Mouse (Mus musculus) limb, embryonic 14.5 days (tissue): Measurements from ENCODE around the gene Chrna4. TPM values are rescaled to one million over a fixed set of nuclear protein-coding genes. Genes with fewer than 3 reads are reported as not detected.

Experiments
- ATAC-seq: fragments of 200-750 bp; cut with Nextera tagmentation; 2 replicates; pipeline ENCODE4 v1.8.0; 2017; ENCODE audit warnings: low read depth, moderate number of reproducible peaks, moderate TSS enrichment; ENCODE audit not compliant: low FRiP score
- DNase-seq: peaks from one replicate; pipeline ENCODE4 v3.0.0-alpha.2; 2015; ENCODE audit warnings: low spot score
- H3K27ac ChIP-seq: fragments of 300-500 bp; sonication (generic); replicated peaks from 2 replicates; pipeline ENCODE4 v1.5.1; 2014; ENCODE audit warnings: low read depth, mild to moderate bottlenecking, low read length, moderate library complexity, mixed read lengths
- H3K27me3 ChIP-seq: fragments of 300-500 bp; sonication (generic); 2 replicates; pipeline ENCODE4 v1.6.1; 2014; ENCODE audit warnings: low read length, mixed read lengths; ENCODE audit not compliant: control insufficient read depth, insufficient read depth
- H3K36me3 ChIP-seq: fragments of 300-500 bp; sonication (generic); 2 replicates; pipeline ENCODE4 v1.6.1; 2014; ENCODE audit warnings: mild to moderate bottlenecking, low read length, moderate library complexity, mixed read lengths; ENCODE audit not compliant: control insufficient read depth, insufficient read depth
- H3K4me1 ChIP-seq: fragments of 300-500 bp; sonication (generic); 2 replicates; pipeline ENCODE4 v1.6.1; 2014; ENCODE audit warnings: antibody characterized with exemption, low read length, mixed read lengths; ENCODE audit not compliant: control insufficient read depth, insufficient read depth
- H3K4me2 ChIP-seq: fragments of 300-500 bp; sonication (generic); replicated peaks from 2 replicates; pipeline ENCODE4 v1.6.1; 2014; ENCODE audit warnings: low read depth, mild to moderate bottlenecking, low read length, moderate library complexity; ENCODE audit not compliant: severe bottlenecking
- H3K4me3 ChIP-seq: fragments of 300-500 bp; sonication (generic); replicated peaks from 2 replicates; pipeline ENCODE4 v1.5.1; 2014; ENCODE audit warnings: low read length
- H3K9ac ChIP-seq: fragments of 300-500 bp; sonication (generic); 2 replicates; pipeline ENCODE4 v1.6.1; 2014; ENCODE audit warnings: mild to moderate bottlenecking, low read depth, low read length, moderate library complexity; ENCODE audit not compliant: severe bottlenecking
- H3K9me3 ChIP-seq: fragments of 300-500 bp; sonication (generic); 2 replicates; pipeline ENCODE4 v1.6.1; 2016; ENCODE audit warnings: low read length; ENCODE audit not compliant: control insufficient read depth
- POLR2A ChIP-seq: fragments of 200-500 bp; IDR thresholded peaks from 2 replicates; pipeline ENCODE4 v1.8.0; 2012; ENCODE audit warnings: inconsistent platforms, mild to moderate bottlenecking, moderate library complexity, borderline replicate concordance; ENCODE audit not compliant: insufficient read depth, insufficient read length; ENCODE audit errors: extremely low read depth
- WGBS: fragments of 180-500 bp; shearing (Covaris S2); extraction: QIAGEN DNeasy Blood & Tissue Kit; methylation state at CpG from one replicate; pipeline ENCODE4 v1.1.7; 2014; 5-methylcytosine and 5-hydroxymethylcytosine counted together
- polyA plus RNA-seq, 2 experiments: library from polyadenylated mRNA; depleted of rRNA in 1 of 2; stranded (reverse) in 1 of 2; unstranded in 1 of 2; fragments of >200 nt; fragmentation: Nextera tagmentation in 1 of 2; extraction: Ambion mirVana in 1 of 2; gene quantifications; 2 replicates each; pipeline versions ENCODE4 v1.2.1 to v1.2.3; 2012 to 2014

The Chrna4 gene
- polyA plus RNA-seq, 2 experiments, result 1.9 to 2.7 TPM

- 68% methylated on average over 2 of the region's 2 CpGs for WGBS
- ATAC-seq, result no peak
Observed at GRCm38 (mm10) chr2:180986449-180986848, 56.9 kb downstream of the Chrna4 start, which contains the start of gene Col20a1. Gene Col20a1, plus strand, starts transcription at chr2:180986535.

GRCm38 (mm10) chr2:180985635-180986034 lies 57.7 kb downstream of the Chrna4 start:
- H3K4me1 ChIP-seq, result no peaks in the 10 kb centered on the region
- H3K27ac ChIP-seq, result no peak overlapping the region
- H3K9ac ChIP-seq, result no peak overlapping the region
- DNase-seq (no peak), ATAC-seq (no peak)
- 88% methylated on average over 2 of the region's 2 CpGs for WGBS
- no peaks in the 10 kb centered on the region for H3K27me3 ChIP-seq
- no peak for TF ChIP-seq POLR2A
- H3K36me3 ChIP-seq, result peaks cover 29% of the 10 kb centered on the region
- no peaks in the 10 kb centered on the region for H3K9me3 ChIP-seq
- H3K4me3 ChIP-seq, result no peak overlapping the region
- no peak overlapping the region for H3K4me2 ChIP-seq

More at GRCm38 (mm10) chr2:180986449-180986848, 56.9 kb downstream of the Chrna4 start, which contains the start of gene Col20a1:
- no peak for TF ChIP-seq POLR2A
- Histone ChIP-seq H3K4me2 (no peak within 1 kb of the TSS), H3K4me3 (no peak within 1 kb of the TSS), H3K9ac (no peak within 1 kb of the TSS), H3K27me3 (no peaks in the 10 kb centered on the region), H3K4me1 (no peaks in the 10 kb centered on the region), H3K9me3 (no peaks in the 10 kb centered on the region), H3K36me3 (peaks cover 21% of the 10 kb centered on the region), H3K27ac (no peak within 1 kb of the TSS)
- DNase-seq, result no peak

GRCm38 (mm10) chr2:180981133-180981532 lies 62.2 kb downstream of the Chrna4 start:
- no peak overlapping the region for H3K27ac ChIP-seq
- DNase-seq (no peak), ATAC-seq (no peak)
- TF ChIP-seq POLR2A, result no peak
- H3K4me3 ChIP-seq, result no peak overlapping the region
- H3K4me2 ChIP-seq, result no peak overlapping the region
- H3K4me1 ChIP-seq, result no peaks in the 10 kb centered on the region
- peaks cover 74% of the 10 kb centered on the region for H3K36me3 ChIP-seq
- WGBS, result 85% methylated on average over 6 of the region's 6 CpGs
- H3K27me3 ChIP-seq, result no peaks in the 10 kb centered on the region
- no peak overlapping the region for H3K9ac ChIP-seq
- H3K9me3 ChIP-seq, result no peaks in the 10 kb centered on the region

Other genes with a start within 250 kb of the Chrna4 start
- 66.3 and 85.7 TPM in 2 replicates for gene Ythdf1, start 122.6 kb downstream of the Chrna4 start, polyA plus RNA-seq (2012; rRNA removed)
- 65.7 and 67.6 TPM in 2 replicates for gene Ythdf1, start 122.6 kb downstream of the Chrna4 start, polyA plus RNA-seq (2014; fragmentation: Nextera tagmentation; extraction: Ambion mirVana)
- not detected in 2 replicates for gene Birc7, start 114.5 kb downstream of the Chrna4 start, polyA plus RNA-seq (2012; rRNA removed)
- not detected in 2 replicates for gene Birc7, start 114.5 kb downstream of the Chrna4 start, polyA plus RNA-seq (2014; fragmentation: Nextera tagmentation; extraction: Ambion mirVana)
- gene Nkain4, start 88.8 kb downstream of the Chrna4 start, polyA plus RNA-seq (2012; rRNA removed), result 9.2 and 11.2 TPM in 2 replicates
- 12.9 and 13.4 TPM in 2 replicates for gene Nkain4, start 88.8 kb downstream of the Chrna4 start, polyA plus RNA-seq (2014; fragmentation: Nextera tagmentation; extraction: Ambion mirVana)
- 161 and 169 TPM in 2 replicates for gene Arfgap1, start 76.3 kb downstream of the Chrna4 start, polyA plus RNA-seq (2012; rRNA removed)
- gene Arfgap1, start 76.3 kb downstream of the Chrna4 start, polyA plus RNA-seq (2014; fragmentation: Nextera tagmentation; extraction: Ambion mirVana), result 102 and 105 TPM in 2 replicates
- 5.7 and 6.1 TPM in 2 replicates for gene Col20a1, start 57.0 kb downstream of the Chrna4 start, polyA plus RNA-seq (2012; rRNA removed)
- gene Col20a1, start 57.0 kb downstream of the Chrna4 start, polyA plus RNA-seq (2014; fragmentation: Nextera tagmentation; extraction: Ambion mirVana), result 2.7 and 2.8 TPM in 2 replicates
- 0.28 and 0.38 TPM in 2 replicates for gene Kcnq2, start 91.8 kb upstream of the Chrna4 start, polyA plus RNA-seq (2012; rRNA removed)
- 0.14 TPM in 1 of 2 replicates, not detected in the other for gene Kcnq2, start 91.8 kb upstream of the Chrna4 start, polyA plus RNA-seq (2014; fragmentation: Nextera tagmentation; extraction: Ambion mirVana)
- 0.10 and 0.29 TPM in 2 replicates for gene Eef1a2, start 113.5 kb upstream of the Chrna4 start, polyA plus RNA-seq (2012; rRNA removed)
- not detected in 2 replicates for gene Eef1a2, start 113.5 kb upstream of the Chrna4 start, polyA plus RNA-seq (2014; fragmentation: Nextera tagmentation; extraction: Ambion mirVana)
- gene Ppdpf, start 143.7 kb upstream of the Chrna4 start, polyA plus RNA-seq (2012; rRNA removed), result 148 and 220 TPM in 2 replicates
- gene Ppdpf, start 143.7 kb upstream of the Chrna4 start, polyA plus RNA-seq (2014; fragmentation: Nextera tagmentation; extraction: Ambion mirVana), result 294 and 354 TPM in 2 replicates
- gene Ptk6, start 159.2 kb upstream of the Chrna4 start, polyA plus RNA-seq (2012; rRNA removed), result 0.08 and 0.10 TPM in 2 replicates
- gene Ptk6, start 159.2 kb upstream of the Chrna4 start, polyA plus RNA-seq (2014; fragmentation: Nextera tagmentation; extraction: Ambion mirVana), result 0.12 and 0.19 TPM in 2 replicates
- gene Srms, start 169.6 kb upstream of the Chrna4 start, polyA plus RNA-seq (2012; rRNA removed), result 0.05 and 0.13 TPM in 2 replicates
- 0.07 TPM in 1 of 2 replicates, not detected in the other for gene Srms, start 169.6 kb upstream of the Chrna4 start, polyA plus RNA-seq (2014; fragmentation: Nextera tagmentation; extraction: Ambion mirVana)
- 0.12 and 0.28 TPM in 2 replicates for gene Fndc11, start 176.5 kb upstream of the Chrna4 start, polyA plus RNA-seq (2012; rRNA removed)
- gene Fndc11, start 176.5 kb upstream of the Chrna4 start, polyA plus RNA-seq (2014; fragmentation: Nextera tagmentation; extraction: Ambion mirVana), result not detected in 2 replicates
- 6.4 and 8.3 TPM in 2 replicates for gene Helz2, start 198.5 kb upstream of the Chrna4 start, polyA plus RNA-seq (2012; rRNA removed)
- 1.3 and 1.5 TPM in 2 replicates for gene Helz2, start 198.5 kb upstream of the Chrna4 start, polyA plus RNA-seq (2014; fragmentation: Nextera tagmentation; extraction: Ambion mirVana)
- gene Gmeb2, start 244.5 kb upstream of the Chrna4 start, polyA plus RNA-seq (2012; rRNA removed), result 28.6 and 38.4 TPM in 2 replicates
- 17.0 and 19.1 TPM in 2 replicates for gene Gmeb2, start 244.5 kb upstream of the Chrna4 start, polyA plus RNA-seq (2014; fragmentation: Nextera tagmentation; extraction: Ambion mirVana)